Mouse (Mus musculus): ENCODE measurements around the gene Olfr126.

The Olfr126 gene

DNA sequence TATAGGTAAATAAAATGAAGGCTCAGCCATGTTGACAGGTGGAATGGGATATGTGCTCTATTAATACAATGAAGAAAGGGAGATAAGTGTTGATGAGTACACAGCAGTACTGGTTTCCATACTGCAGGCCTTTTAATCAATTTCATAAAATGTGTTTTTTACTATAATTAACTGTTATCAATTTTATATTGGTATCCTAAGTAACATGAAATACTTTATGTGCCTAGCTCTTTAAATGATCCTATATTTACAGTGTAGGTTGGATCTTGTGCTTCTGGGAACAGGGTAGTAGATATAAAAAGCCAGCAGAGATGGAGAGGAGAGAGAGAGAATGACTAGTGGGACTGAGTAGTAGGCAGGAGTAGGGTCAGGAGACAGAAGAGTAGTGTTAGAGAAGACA lies at the start of gene Olfr126:
Gene Olfr126, plus strand, starts transcription at position 301 of the 400 bp plus-strand sequence.
- DNase-seq (ENCODE audit: low spot score in 2 of 2) = no peak

DNA sequence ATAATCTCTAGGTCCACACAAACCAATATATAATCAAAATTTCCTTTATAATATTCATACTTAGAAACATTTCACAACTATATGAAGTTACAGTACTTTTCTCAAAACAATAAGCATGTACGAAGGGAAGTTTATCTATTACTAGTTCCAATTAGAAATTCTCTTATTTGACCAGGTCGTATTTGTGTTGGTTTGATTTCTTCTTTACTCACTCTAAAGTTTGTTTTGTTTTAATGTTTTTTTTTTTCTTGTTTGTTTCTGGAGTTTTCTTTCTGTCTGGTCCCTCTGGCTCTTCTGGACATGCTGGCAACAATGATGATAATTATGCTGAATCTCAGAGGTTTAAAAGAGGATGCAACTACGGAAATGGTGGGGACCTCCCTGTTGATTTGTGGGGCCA lies 47.7 kb upstream of the Olfr126 start, which contains the start of gene Olfr124:
Gene Olfr124, plus strand, starts transcription at position 301 of the 400 bp plus-strand sequence.
- no peak for DNase-seq (ENCODE audit: low spot score in 2 of 2)

DNA sequence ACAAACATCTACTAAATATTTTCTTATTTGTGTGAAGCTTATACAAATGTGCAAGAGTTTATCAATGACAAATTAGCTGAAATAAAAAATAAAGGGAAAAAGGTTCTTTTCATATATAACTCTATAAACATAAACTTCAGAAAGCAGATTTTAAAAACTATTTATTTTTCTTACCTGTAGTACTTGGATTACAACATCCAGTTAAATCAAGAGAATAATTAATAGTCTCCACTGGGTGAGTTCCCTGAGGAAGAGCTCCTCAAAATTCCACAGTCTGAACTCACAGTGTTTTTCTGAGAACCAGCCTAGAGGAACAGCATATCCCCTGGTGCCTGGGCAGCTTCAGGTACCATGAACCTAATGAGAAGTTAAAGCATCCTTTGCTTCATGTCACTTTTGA lies 14.6 kb upstream of the Olfr126 start, which contains the start of gene Olfr125:
Gene Olfr125, plus strand, starts transcription at position 301 of the 400 bp plus-strand sequence.
- DNase-seq (ENCODE audit: low spot score in 2 of 2) = no peak

DNA sequence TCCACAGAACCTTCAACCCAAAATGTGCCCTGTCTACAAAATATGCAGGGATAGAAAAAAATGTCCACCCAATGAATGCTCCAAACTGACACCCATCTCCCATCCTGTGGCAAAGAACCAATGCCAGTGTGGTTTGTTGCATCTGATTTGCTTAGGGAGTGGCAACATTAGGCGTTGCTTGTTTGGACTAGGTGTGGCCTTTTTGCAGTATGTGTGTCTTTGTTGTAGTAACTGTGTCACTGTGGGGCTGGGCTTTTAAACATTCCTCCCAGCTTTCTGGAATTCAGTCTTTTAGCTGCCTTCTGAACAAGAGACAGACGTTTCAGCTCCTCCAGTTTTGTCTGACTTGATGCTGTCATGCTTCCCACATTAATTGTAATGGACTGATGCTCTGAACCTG lies 16.6 kb downstream of the Olfr126 start:
- no peak for DNase-seq (ENCODE audit: low spot score in 2 of 2)

DNA sequence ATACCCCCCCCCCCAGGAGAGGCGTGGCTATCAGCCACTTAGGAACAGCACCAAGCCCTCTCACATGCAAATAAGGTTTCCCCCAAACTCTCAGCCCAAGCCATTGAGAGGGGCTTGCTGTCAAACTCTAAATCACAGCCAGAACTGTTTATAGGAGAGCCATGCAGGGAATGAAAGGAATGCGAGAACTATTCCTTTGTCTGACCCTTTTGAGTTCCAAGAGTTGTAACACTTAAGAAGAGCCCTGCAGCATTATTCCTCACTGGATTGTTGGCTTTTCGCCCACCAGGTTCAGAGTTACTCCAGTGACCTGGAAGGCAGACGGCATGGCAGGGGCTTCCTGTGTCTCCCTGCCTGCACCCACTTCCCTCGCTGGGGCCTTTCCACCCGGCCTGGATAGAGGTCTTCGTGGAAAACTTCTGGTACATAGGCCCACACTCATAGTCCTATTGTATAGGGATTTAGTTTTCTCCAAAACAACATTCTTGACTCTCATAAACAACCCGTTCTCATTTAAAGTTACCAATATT lies 22.5 kb downstream of the Olfr126 start:
- DNase-seq (ENCODE audit: low spot score in 2 of 2) = no peak

- no peak for DNase-seq (ENCODE audit: low spot score in 2 of 2)
Measured at GRCm38 (mm10) chr17:37873830-37874229, 26.5 kb downstream of the Olfr126 start.

- DNase-seq (ENCODE audit: low spot score in 2 of 2) = no peak
Measured at GRCm38 (mm10) chr17:37900137-37900536, 52.9 kb downstream of the Olfr126 start, which contains the start of gene Olfr127. Olfr127 (plus strand) TSS chr17:37900437.
